Mouse (Mus musculus) embryonic facial prominence, embryonic 15.5 days (tissue): ENCODE measurements around the gene Rassf5. TPM values are rescaled to one million over a fixed set of nuclear protein-coding genes. Genes with fewer than 3 reads are reported as not detected.

ENCODE experiments used
- ATAC-seq: fragments of 200-750 bp; cut with Nextera tagmentation; 2 replicates; pipeline ENCODE4 v1.8.0; 2017; ENCODE audit warnings: low read depth, moderate TSS enrichment; ENCODE audit not compliant: insufficient number of reproducible peaks, low FRiP score, low TSS enrichment
- H3K27ac ChIP-seq: fragments of 300-500 bp; sonication (generic); replicated peaks from 2 replicates; pipeline ENCODE4 v1.5.1; 2015; ENCODE audit warnings: mild to moderate bottlenecking, inconsistent platforms
- H3K27me3 ChIP-seq: fragments of 300-500 bp; sonication (generic); 2 replicates; pipeline ENCODE4 v1.6.1; 2015; ENCODE audit warnings: inconsistent platforms
- H3K36me3 ChIP-seq: fragments of 300-500 bp; sonication (generic); 2 replicates; pipeline ENCODE4 v1.6.1; 2015; ENCODE audit warnings: mild to moderate bottlenecking, inconsistent platforms
- H3K4me1 ChIP-seq: fragments of 300-500 bp; sonication (generic); 2 replicates; pipeline ENCODE4 v1.6.1; 2015; ENCODE audit warnings: inconsistent platforms
- H3K4me2 ChIP-seq: fragments of 300-500 bp; sonication (generic); replicated peaks from 2 replicates; pipeline ENCODE4 v1.6.1; 2015; ENCODE audit warnings: mild to moderate bottlenecking, inconsistent platforms
- H3K4me3 ChIP-seq: fragments of 300-500 bp; sonication (generic); replicated peaks from 2 replicates; pipeline ENCODE4 v1.5.1; 2015; ENCODE audit warnings: mild to moderate bottlenecking, inconsistent platforms
- H3K9ac ChIP-seq: fragments of 300-500 bp; sonication (generic); 2 replicates; pipeline ENCODE4 v1.6.1; 2015; ENCODE audit warnings: inconsistent platforms
- H3K9me3 ChIP-seq: fragments of 300-500 bp; sonication (generic); replicated peaks from 2 replicates; pipeline ENCODE4 v1.6.1; 2016; ENCODE audit warnings: inconsistent platforms
- WGBS: fragments of 180-500 bp; shearing (Covaris S2); methylation state at CpG from one replicate; pipeline ENCODE4 v1.1.7; 2015; 5-methylcytosine and 5-hydroxymethylcytosine counted together
- polyA plus RNA-seq: library from polyadenylated mRNA; unstranded; fragments of >200 nt; fragmentation: Nextera tagmentation; extraction: Ambion mirVana; gene quantifications from 2 replicates; pipeline ENCODE4 v1.2.1, GENCODE M21; 2015

Rassf5 gene
- polyA plus RNA-seq, 1 experiment from 2014 or later, result 4.6 TPM

DNA sequence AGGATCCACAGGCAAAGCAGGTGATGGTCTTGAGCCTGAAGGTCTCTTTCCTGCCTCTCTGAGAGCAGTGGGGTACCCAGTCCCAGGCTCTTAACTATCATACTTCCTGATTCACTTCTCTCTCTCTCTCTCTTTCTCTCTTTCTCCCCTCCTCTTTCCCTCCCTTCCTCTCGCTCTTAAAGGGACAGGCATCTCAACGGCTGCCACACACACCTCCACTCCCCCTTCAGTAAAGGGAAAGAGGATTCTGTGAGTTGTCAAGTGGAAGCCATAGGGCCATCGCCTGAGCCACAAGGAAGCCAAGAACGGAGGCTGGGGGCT lies 34.4 kb upstream of the Rassf5 start, which contains the start of gene Ikbke:
Gene Ikbke (minus strand): TSS at position 151 of the 321 bp plus-strand sequence.
- Histone ChIP-seq H3K9ac (peak within 1 kb of the TSS; percentile 15; the same call in 1 of the 2 replicates), H3K27me3 (no peaks in the 10 kb centered on the region), H3K36me3 (no peaks in the 10 kb centered on the region), H3K9me3 (no peaks in the 10 kb centered on the region), H3K4me2 (peak within 1 kb of the TSS; percentile 53), H3K4me3 (peak within 1 kb of the TSS; percentile 41), H3K4me1 (peaks cover 31% of the 10 kb centered on the region), H3K27ac (peak within 1 kb of the TSS; percentile 65; the same call in 1 of the 2 replicates)
- WGBS, result 25% methylated on average over 4 of the region's 4 CpGs
- ATAC-seq, result no peak

- Histone ChIP-seq H3K27me3 (no peaks in the 10 kb centered on the region), H3K4me3 (peak overlapping the region; percentile 41), H3K4me1 (peaks cover 31% of the 10 kb centered on the region), H3K27ac (peak overlapping the region; percentile 65; the same call in 1 of the 2 replicates), H3K9ac (peak overlapping the region; percentile 15; the same call in 1 of the 2 replicates), H3K9me3 (no peaks in the 10 kb centered on the region), H3K4me2 (peak overlapping the region; percentile 53), H3K36me3 (no peaks in the 10 kb centered on the region)
- ATAC-seq, result no peak
- WGBS, result 37% methylated on average over 8 of the region's 8 CpGs
These were observed 33.8 kb upstream of the Rassf5 start for GRCm38 (mm10) chr1:131278606-131279455.

GRCm38 (mm10) chr1:131276831-131277230 lies 31.8 kb upstream of the Rassf5 start:
- no peak overlapping the region for H3K4me3 ChIP-seq
- H3K27ac ChIP-seq, result no peak overlapping the region
- H3K9me3 ChIP-seq, result no peaks in the 10 kb centered on the region
- H3K4me1 ChIP-seq, result peaks cover 31% of the 10 kb centered on the region
- no peak for ATAC-seq
- H3K9ac ChIP-seq, result no peak overlapping the region
- no peaks in the 10 kb centered on the region for H3K27me3 ChIP-seq
- H3K36me3 ChIP-seq, result no peaks in the 10 kb centered on the region
- H3K4me2 ChIP-seq, result no peak overlapping the region

DNA sequence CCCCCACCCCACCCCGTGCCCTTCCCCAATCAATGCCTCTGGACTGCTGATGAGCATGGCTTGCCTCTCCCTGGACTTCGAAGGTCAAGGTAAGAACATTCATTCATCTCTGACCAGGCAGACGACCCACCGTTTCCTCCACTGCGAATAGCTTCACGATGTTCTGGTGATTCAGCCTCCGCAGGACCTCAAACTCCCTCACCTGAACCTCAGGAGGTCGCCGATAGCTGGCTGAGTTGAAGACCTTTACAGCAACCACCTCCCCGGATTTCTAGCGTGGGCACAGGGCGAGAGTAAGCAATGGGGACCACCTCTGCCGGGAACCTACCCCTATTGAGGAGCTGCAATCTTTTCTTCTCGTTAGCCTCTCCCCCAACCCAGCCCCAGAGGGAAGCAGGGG lies 30.5 kb upstream of the Rassf5 start:
- no peak for ATAC-seq
- no peak overlapping the region for H3K4me3 ChIP-seq
- H3K9me3 ChIP-seq, result no peaks in the 10 kb centered on the region
- peaks cover 31% of the 10 kb centered on the region for H3K4me1 ChIP-seq
- 80% methylated on average over 14 of the region's 14 CpGs for WGBS
- H3K27ac ChIP-seq, result no peak overlapping the region
- H3K9ac ChIP-seq, result no peak overlapping the region
- no peaks in the 10 kb centered on the region for H3K27me3 ChIP-seq
- H3K4me2 ChIP-seq, result no peak overlapping the region
- no peaks in the 10 kb centered on the region for H3K36me3 ChIP-seq

- ATAC-seq, result no peak
- no peak overlapping the region for H3K27ac ChIP-seq
- no peak overlapping the region for H3K4me2 ChIP-seq
- H3K27me3 ChIP-seq, result no peaks in the 10 kb centered on the region
- H3K36me3 ChIP-seq, result no peaks in the 10 kb centered on the region
- WGBS, result 52% methylated on average over 22 of the region's 22 CpGs
- H3K9me3 ChIP-seq, result no peaks in the 10 kb centered on the region
- no peak overlapping the region for H3K9ac ChIP-seq
- H3K4me3 ChIP-seq, result no peak overlapping the region
- peaks cover 26% of the 10 kb centered on the region for H3K4me1 ChIP-seq
These were observed 29.9 kb upstream of the Rassf5 start for GRCm38 (mm10) chr1:131274725-131275539.

- Histone ChIP-seq H3K9ac (no peak overlapping the region), H3K9me3 (no peaks in the 10 kb centered on the region), H3K4me2 (peak overlapping the region; percentile 8; the same call in 1 of the 2 replicates), H3K27me3 (no peaks in the 10 kb centered on the region), H3K36me3 (no peaks in the 10 kb centered on the region), H3K4me3 (no peak overlapping the region), H3K4me1 (0 out of 2 replicates have a peak, but pooled peaks cover under 1% of the 10 kb centered on the region), H3K27ac (no peak overlapping the region)
- WGBS, result 33% methylated on average over 22 of the region's 22 CpGs
- ATAC-seq, result no peak
These were observed 24.9 kb upstream of the Rassf5 start for GRCm38 (mm10) chr1:131269797-131270578.

- H3K9me3 ChIP-seq, result no peaks in the 10 kb centered on the region
- H3K27me3 ChIP-seq, result no peaks in the 10 kb centered on the region
- no peak for ATAC-seq
- H3K9ac ChIP-seq, result no peak overlapping the region
- no peak overlapping the region for H3K4me2 ChIP-seq
- no peak overlapping the region for H3K27ac ChIP-seq
- 81% methylated on average over 10 of the region's 10 CpGs for whole genome bisulfite sequencing
- H3K36me3 ChIP-seq, result no peaks in the 10 kb centered on the region
- H3K4me1 ChIP-seq, result no peaks in the 10 kb centered on the region
- H3K4me3 ChIP-seq, result no peak overlapping the region
These were observed 23.7 kb upstream of the Rassf5 start for GRCm38 (mm10) chr1:131268776-131269175.

DNA sequence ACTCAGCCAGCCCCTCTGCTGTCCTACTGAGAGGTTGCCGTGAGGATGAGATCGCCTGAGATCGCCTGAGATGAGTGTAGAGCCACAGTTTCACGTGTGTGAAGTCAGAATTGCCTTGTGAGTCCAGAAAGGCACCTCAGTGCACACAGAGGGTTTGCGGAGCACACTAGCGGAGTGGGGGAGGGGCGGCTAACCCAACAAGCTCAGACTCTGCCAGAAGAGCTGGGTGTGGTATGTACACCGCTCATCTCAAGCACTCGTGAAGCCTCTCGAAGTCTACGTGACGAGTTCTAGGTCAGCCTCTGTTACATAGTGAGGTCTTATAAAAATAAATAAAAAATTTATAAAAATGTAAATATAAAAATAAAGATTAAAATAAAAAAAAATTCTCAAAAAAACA lies 18.8 kb upstream of the Rassf5 start:
- 70% methylated on average over 12 of the region's 12 CpGs for WGBS
- Histone ChIP-seq H3K4me3 (no peak overlapping the region), H3K9ac (no peak overlapping the region), H3K4me2 (no peak overlapping the region), H3K9me3 (no peaks in the 10 kb centered on the region), H3K27ac (no peak overlapping the region), H3K4me1 (no peaks in the 10 kb centered on the region), H3K36me3 (no peaks in the 10 kb centered on the region), H3K27me3 (0 out of 2 replicates have a peak, but pooled peaks cover 5% of the 10 kb centered on the region)
- no peak for ATAC-seq

DNA sequence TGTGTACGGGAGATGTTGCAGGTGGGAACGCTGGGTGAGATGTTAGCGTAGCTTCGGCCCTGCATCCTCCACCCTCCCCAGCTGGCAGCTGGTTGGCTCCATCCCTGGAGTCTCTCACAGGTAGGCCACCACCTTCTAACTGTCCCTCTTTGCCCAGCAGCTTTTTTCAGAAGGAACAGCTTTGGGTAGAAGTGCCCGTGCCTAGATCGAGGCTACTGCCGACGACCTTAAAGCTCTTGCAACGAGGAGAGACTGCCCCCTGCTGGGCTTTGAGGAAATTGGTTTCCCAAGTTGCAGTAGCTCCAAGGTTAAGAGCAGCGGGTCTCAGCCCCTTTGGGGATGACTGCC lies 15.2 kb upstream of the Rassf5 start:
- Histone ChIP-seq H3K9ac (no peak overlapping the region), H3K4me2 (no peak overlapping the region), H3K27ac (no peak overlapping the region), H3K4me3 (no peak overlapping the region), H3K27me3 (0 out of 2 replicates have a peak, but pooled peaks cover 5% of the 10 kb centered on the region), H3K9me3 (no peaks in the 10 kb centered on the region), H3K4me1 (no peaks in the 10 kb centered on the region), H3K36me3 (no peaks in the 10 kb centered on the region)
- ATAC-seq, result no peak
- WGBS, result 30% methylated on average over 10 of the region's 10 CpGs

DNA sequence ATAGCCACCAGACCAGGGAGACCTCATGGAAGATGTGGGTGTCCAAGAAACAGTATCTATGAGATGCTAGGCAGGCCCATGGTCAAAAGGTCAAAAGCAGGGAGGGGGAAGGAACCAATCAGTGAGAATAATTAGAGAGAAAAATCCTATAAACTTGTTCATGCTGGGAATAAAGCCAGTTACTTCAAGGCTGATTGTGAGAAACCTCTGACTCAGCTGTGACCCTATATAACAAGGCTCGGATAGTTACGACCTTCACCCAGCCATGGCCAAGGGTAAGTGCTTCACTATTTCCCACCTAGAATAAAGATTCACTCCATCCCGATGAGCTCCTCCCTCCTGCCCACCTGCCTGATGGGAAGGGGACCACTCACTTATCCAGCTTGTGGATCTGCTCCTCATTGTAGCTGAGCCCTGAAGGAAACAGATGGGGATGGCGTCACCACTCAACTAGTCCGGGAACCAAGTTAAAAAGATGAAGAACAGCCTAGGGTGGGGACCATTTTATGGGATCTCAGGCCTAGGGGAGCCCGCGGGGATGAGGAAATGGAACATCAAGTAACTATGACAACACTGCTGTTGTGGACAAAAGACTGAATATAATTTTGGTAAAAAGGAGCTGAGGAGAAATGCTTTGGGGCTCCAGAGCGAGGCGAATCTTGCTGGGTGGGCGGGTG lies 14.7 kb upstream of the Rassf5 start:
- Histone ChIP-seq H3K9me3 (no peaks in the 10 kb centered on the region), H3K9ac (no peak overlapping the region), H3K4me1 (no peaks in the 10 kb centered on the region), H3K27me3 (0 out of 2 replicates have a peak, but pooled peaks cover 5% of the 10 kb centered on the region), H3K27ac (no peak overlapping the region), H3K4me2 (no peak overlapping the region), H3K4me3 (no peak overlapping the region), H3K36me3 (no peaks in the 10 kb centered on the region)
- no peak for ATAC-seq
- WGBS, result 69% methylated on average over 10 of the region's 10 CpGs
